8 mouse cellular contexts compared by ENCODE assay signal in the genomic region with DNA sequence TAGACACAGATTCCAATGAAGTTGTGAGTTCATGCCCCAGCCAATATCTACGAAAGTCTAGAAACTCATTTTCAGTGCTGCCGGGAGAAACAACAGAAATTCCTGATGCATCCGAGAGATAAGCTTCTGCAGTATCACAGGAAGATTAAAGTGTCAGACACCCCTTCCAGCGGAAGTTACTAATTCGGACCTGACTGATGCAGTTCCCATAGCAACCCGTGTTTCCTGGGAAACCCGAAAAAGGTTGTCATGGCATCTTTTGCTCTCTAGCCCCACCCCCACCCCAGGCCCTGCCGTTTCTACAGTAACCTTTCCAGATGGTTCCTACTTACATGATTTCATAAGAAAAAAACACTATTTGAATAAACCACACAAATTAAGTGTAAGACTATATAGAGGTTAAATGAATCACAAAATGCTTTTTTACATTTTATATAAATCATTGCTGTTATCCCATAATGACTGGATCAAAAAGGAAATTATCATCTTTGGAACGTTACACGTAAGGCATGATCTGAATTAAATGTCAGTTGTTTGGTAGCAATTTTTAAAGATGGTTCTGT. TPM values are rescaled to one million over a fixed set of nuclear protein-coding genes. Genes with fewer than 3 reads are reported as not detected.
A peak's percentile ranks its signal among the peaks of the same experiment; 100 is the strongest.
DNase-seq lines count a peak whose midpoint lies in the region; ATAC-seq lines count a peak whose summit lies in the region.

No protein-coding gene starts in this region.

- no peak for ATAC-seq in liver, embryonic 16.5 days (ENCODE audit: low read depth)
- no peak for ATAC-seq in erythroblast, adult 5-6 weeks (replicated peaks; ENCODE audit: low FRiP score, poor library complexity, severe bottlenecking)

- 52% methylated on average over 10 of the region's 10 CpGs for WGBS in hindbrain, embryonic 10.5 days
- WGBS in liver, embryonic 16.5 days (ENCODE audit: insufficient replicate concordance): 21% methylated on average over 10 of the region's 10 CpGs

- H3K27me3 ChIP-seq in hindbrain, embryonic 10.5 days (ENCODE audit: insufficient read depth, poor library complexity, severe bottlenecking): peaks cover 13% of the 10 kb centered on the region
- H3K27me3 ChIP-seq in liver, embryonic 16.5 days (ENCODE audit: control insufficient read depth, insufficient read depth, low read depth, low read length): peaks cover 36% of the 10 kb centered on the region

- peak overlapping the region; percentile 19; the same call in 1 of the 2 replicates for H3K4me2 ChIP-seq in liver, embryonic 16.5 days (ENCODE audit: low read depth, low read length)

- no peak overlapping the region for H3K9ac ChIP-seq in liver, embryonic 16.5 days (ENCODE audit: low read depth, low read length)

- peak; percentile 56 to 63 for DNase-seq in cerebellum, postnatal 14 days
- no peak for DNase-seq in cerebellum, adult 9-10 months
- peak; percentile 92 for DNase-seq in brain, adult 2 months (ENCODE audit: low read depth, low spot score)
- DNase-seq in hindbrain, embryonic 10.5 days (ENCODE audit: low spot score): peak; percentile 59
- DNase-seq in right cerebral cortex, adult 18-20 months: peak; percentile 79
- DNase-seq in gastrocnemius, postnatal 4 days (ENCODE audit: low spot score in 2 of 2): no peak

- H3K36me3 ChIP-seq in hindbrain, embryonic 10.5 days: peaks cover 2% of the 10 kb centered on the region; the same call in 1 of the 2 replicates
- no peaks in the 10 kb centered on the region for H3K36me3 ChIP-seq in liver, embryonic 16.5 days (ENCODE audit: control insufficient read depth, insufficient read depth)

- no peaks in the 10 kb centered on the region for H3K9me3 ChIP-seq in hindbrain, embryonic 10.5 days
- no peaks in the 10 kb centered on the region for H3K9me3 ChIP-seq in liver, embryonic 16.5 days (replicated peaks; ENCODE audit: control insufficient read depth, low read length)

- peaks cover 63% of the 10 kb centered on the region for H3K4me1 ChIP-seq in hindbrain, embryonic 10.5 days (replicated peaks)
- H3K4me1 ChIP-seq in liver, embryonic 16.5 days (ENCODE audit: control insufficient read depth, low read depth, low read length): no peaks in the 10 kb centered on the region; the same call in 1 of the 2 replicates

- H3K4me3 ChIP-seq in hindbrain, embryonic 10.5 days: peak overlapping the region; percentile 21; the same call in 1 of the 2 replicates
- H3K4me3 ChIP-seq in liver, embryonic 16.5 days (ENCODE audit: low read depth, low read length): peak overlapping the region; percentile 22

- no peak overlapping the region for H3K27ac ChIP-seq in hindbrain, embryonic 10.5 days
- H3K27ac ChIP-seq in liver, embryonic 16.5 days (ENCODE audit: low read length): no peak overlapping the region

RNA-seq across cellular contexts. Expression of a gene that starts 2.8 kb away (rescaled TPM):
- polyA plus RNA-seq in hindbrain, embryonic 10.5 days (2016; fragmentation: Nextera tagmentation; extraction: Ambion mirVana): 3.1 and 3.5 TPM in 2 replicates
- 0.68 and 1.1 TPM in 2 replicates for polyA plus RNA-seq in liver, embryonic 16.5 days (2015; fragmentation: Nextera tagmentation; extraction: Ambion mirVana)
- total RNA-seq in gastrocnemius, postnatal 4 days (2021): under 1 TPM; 0.54 to 0.98 TPM
- 4.4 TPM in 1 of 2 replicates, not detected in the other for total RNA-seq in erythroblast, adult 5-6 weeks (2015; ENCODE audit: low replicate concordance)
- total RNA-seq in erythroblast, adult 5-6 weeks (2017; ENCODE audit: low replicate concordance): 1.5 and 1.7 TPM in 2 replicates

Comparison
In these comparisons a context has a peak if more than half of its experiments do, and no peak if none do; other contexts are left out.
1. DNase-seq: peak in cerebellum, postnatal 14 days (2 of 2), brain, adult 2 months (single experiment), hindbrain, embryonic 10.5 days (single experiment) and right cerebral cortex, adult 18-20 months (single experiment); none in cerebellum, adult 9-10 months (single experiment) and gastrocnemius, postnatal 4 days (0 of 2).